Mouse (Mus musculus) liver, adult 2 months (tissue): ENCODE measurements around the gene Tas2r103.

Source experiments
- CTCF ChIP-seq: fragments of 200-500 bp; IDR thresholded peaks from 2 replicates; pipeline ENCODE4 v1.5.1; 2011; ENCODE audit warnings: low read depth, low read length, control low read depth
- POLR2A ChIP-seq: fragments of 200-500 bp; IDR thresholded peaks from 2 replicates; pipeline ENCODE4 v1.6.1; 2011; ENCODE audit warnings: low read length, control low read depth; ENCODE audit not compliant: insufficient read depth; ENCODE audit errors: extremely low read depth

- TF ChIP-seq CTCF (no peak), POLR2A (no peak)
Measured at GRCm38 (mm10) chr6:133055716-133056115, 18.8 kb upstream of the Tas2r103 start, which contains the start of gene Tas2r140.
